Mouse (Mus musculus) bone marrow macrophage, adult 2 months (primary cell): ENCODE data around the gene Dynlt1c.
"Not testable (repeated sequence)": the region's sequence is repeated elsewhere in the genome, so short reads cannot be mapped to it uniquely, and the experiment has no call there.

Experiments
- CTCF ChIP-seq: IDR thresholded peaks from 2 replicates; pipeline ENCODE4 v1.5.1; 2012; ENCODE audit warnings: low read depth, mild to moderate bottlenecking, low read length, moderate library complexity
- POLR2A ChIP-seq: IDR thresholded peaks from 2 replicates; pipeline ENCODE4 v1.6.1; 2012; ENCODE audit warnings: mild to moderate bottlenecking, low read depth, low read length, borderline replicate concordance

DNA sequence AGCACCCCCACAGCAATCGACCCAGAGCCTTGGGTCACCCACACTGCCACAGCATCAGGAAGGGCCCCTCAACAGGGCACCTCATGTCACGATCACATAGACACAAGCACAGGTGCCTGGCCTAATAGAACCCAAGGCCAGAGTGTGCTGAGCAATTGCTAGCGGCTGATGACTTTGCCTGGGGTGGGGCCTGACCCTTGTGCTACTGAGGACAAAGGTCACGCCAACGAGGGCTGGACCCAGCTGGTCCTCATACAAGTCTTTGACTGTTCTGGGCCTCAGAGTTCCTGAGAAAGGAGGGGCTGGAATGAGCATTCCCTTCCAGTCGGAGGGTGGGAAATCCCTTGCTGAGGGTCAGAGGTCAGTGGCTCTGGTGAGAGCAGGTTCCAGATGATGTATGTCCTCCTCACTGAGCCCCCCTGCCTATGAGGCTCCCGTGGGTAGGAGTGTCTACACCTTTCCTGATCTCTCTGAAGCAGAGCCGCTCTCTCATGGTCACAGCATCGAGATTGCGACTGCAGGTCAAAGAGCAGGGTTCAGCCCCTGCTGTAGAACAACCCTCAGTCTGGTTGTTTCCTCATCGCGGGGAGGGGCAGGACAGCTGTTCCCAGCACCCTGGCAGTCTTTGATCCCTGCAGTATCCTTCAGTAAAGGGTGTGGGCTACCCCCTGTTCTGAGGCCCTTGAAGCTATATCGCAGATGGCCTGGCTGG, 16.4 kb downstream of the Dynlt1c start:
- TF ChIP-seq POLR2A, CTCF: not testable (repeated sequence)
